Mouse (Mus musculus) spleen, postnatal 14 days (tissue): Measurements from ENCODE around the gene 2610301B20Rik.
"Not testable (repeated sequence)": the region's sequence is repeated elsewhere in the genome, so short reads cannot be mapped to it uniquely, and the experiment has no call there.

Experiments used
- DNase-seq, 2 experiments: peaks; one replicate each; pipeline ENCODE4 v3.0.0; 2021 to 2022; ENCODE audit warnings: low spot score in 2 of 2

Gene 2610301B20Rik

GRCm38 (mm10) chr4:10873920-10874665 lies at the start of gene 2610301B20Rik:
Gene 2610301B20Rik (plus strand): TSS chr4:10874498.
- peak; percentile 83 to 89 for DNase-seq

GRCm38 (mm10) chr4:10833273-10833672 lies 41.0 kb upstream of the 2610301B20Rik start:
- DNase-seq, result no peak

GRCm38 (mm10) chr4:10835252-10836051 lies 38.8 kb upstream of the 2610301B20Rik start:
- DNase-seq, result peak in 1 of 2 experiments; percentile 9

GRCm38 (mm10) chr4:10845848-10846247 lies 28.4 kb upstream of the 2610301B20Rik start:
- no peak for DNase-seq

GRCm38 (mm10) chr4:10849812-10850211 lies 24.5 kb upstream of the 2610301B20Rik start:
- no peak for DNase-seq

- DNase-seq, result no peak
Measured at GRCm38 (mm10) chr4:10851013-10851412, 23.3 kb upstream of the 2610301B20Rik start.

GRCm38 (mm10) chr4:10859174-10859573 lies 15.1 kb upstream of the 2610301B20Rik start:
- no peak for DNase-seq

GRCm38 (mm10) chr4:10859911-10860581 lies 14.3 kb upstream of the 2610301B20Rik start:
- DNase-seq, result no peak

- no peak for DNase-seq
Measured at GRCm38 (mm10) chr4:10860825-10861224, 13.5 kb upstream of the 2610301B20Rik start.

- not testable (repeated sequence) for DNase-seq
Measured at GRCm38 (mm10) chr4:10862882-10863281, 11.4 kb upstream of the 2610301B20Rik start.

GRCm38 (mm10) chr4:10872231-10872630 lies 2.1 kb upstream of the 2610301B20Rik start:
- no peak for DNase-seq

- DNase-seq, result no peak
Measured at GRCm38 (mm10) chr4:10872685-10873539, 1.4 kb upstream of the 2610301B20Rik start.

- no peak for DNase-seq
Measured at GRCm38 (mm10) chr4:10873549-10873919, 764 bp upstream of the 2610301B20Rik start.

GRCm38 (mm10) chr4:10874718-10875121 lies 422 bp downstream of the 2610301B20Rik start:
- DNase-seq, result peak; percentile 10 to 35

GRCm38 (mm10) chr4:10875407-10875806 lies 1.1 kb downstream of the 2610301B20Rik start:
- DNase-seq, result no peak

GRCm38 (mm10) chr4:10877057-10877456 lies 2.8 kb downstream of the 2610301B20Rik start:
- no peak for DNase-seq

- DNase-seq, result no peak
Measured at GRCm38 (mm10) chr4:10883740-10884408, 9.6 kb downstream of the 2610301B20Rik start.

- no peak for DNase-seq
Measured at GRCm38 (mm10) chr4:10888835-10889234, 14.5 kb downstream of the 2610301B20Rik start.

GRCm38 (mm10) chr4:10896262-10896661 lies 22.0 kb downstream of the 2610301B20Rik start:
- no peak for DNase-seq

- DNase-seq, result no peak
Measured at GRCm38 (mm10) chr4:10896859-10897258, 22.6 kb downstream of the 2610301B20Rik start.
